Mouse (Mus musculus) c-Kit-positive CD71-positive TER-119-positive erythroid progenitor cells, embryonic 14.5 days (primary cell): ENCODE measurements at regions not wholly inside any gene's neighbourhood (a gene's known extent, or its start where the extent isn't known, plus 50 kb on each side); places are given as distances from the start of the nearest gene placed in this dataset.

Experiments used
- DNase-seq: peaks from one replicate; pipeline ENCODE4 v3.0.0-alpha.2; 2013; ENCODE audit warnings: low spot score

DNA sequence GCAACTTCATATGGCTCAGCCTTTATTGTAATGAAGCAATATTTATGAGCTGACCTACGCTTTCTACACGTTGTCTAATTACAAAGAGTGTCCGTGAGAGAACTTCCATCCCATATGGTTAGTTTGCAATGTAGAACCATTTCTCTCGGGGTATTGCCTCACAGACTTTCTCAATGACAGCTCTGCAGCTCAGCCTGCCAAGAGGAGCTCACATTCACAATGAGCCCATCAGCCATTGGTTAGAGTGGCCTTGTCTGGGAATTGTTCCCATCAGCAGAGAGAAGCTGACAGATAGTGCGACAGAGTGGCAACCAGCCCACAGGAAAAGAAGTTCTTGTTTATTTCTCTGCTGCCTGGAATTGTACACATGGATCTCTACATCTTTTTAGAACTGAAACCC, 409.7 kb downstream of the Zfp704 start:
- no peak for DNase-seq

DNA sequence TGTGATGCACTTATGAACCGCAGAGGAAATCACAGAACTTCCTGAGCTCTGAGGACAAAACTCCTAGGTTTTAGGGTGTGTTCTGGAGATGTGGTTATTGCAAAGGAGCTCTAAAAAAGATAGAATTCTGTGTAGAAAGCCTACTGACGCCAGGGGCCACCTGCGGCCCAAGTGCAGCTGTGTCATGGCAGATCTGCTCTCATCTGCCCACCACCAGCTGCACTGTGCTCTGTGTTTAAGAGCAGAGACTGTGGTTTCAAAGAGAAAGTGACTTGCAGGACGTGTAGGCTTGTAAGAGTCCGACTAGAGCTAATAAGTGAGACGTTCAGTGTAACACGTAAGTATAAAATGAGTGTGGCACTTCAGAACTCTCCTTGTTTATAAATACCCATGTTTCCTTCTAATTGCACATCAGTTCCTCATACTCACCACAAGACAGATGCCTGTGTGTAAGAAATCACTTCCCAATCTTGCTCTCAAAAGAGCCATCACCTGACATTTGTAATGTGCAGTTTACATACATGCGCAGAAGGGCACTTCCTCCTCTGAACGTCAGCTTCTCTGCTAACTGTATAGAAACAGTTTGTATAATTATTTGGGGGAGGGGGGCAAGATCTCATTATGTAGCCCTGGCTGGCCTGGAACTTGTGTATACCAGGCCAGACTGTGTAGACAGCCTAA, 411.1 kb downstream of the Zfp704 start:
- no peak for DNase-seq

DNA sequence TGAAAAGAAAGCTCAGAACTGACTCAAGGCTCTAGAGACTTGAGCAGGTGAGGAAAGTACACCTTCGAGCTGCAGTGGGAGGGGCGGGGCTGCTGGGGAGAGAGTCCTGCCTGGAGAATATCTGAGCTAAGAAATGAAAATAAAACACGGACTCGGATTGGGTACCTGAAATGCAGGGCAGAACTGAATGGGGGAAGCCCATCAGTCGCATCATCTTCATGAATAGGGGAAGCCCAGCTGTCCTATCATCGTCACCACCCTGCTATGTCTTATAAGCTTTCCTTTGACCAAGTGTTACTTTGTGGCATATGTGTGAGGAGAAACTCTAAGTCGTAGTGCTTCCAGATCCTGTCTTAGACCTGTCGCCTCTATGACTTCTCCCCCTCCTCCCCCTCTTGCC, 414.1 kb downstream of the Zfp704 start:
- no peak for DNase-seq

DNA sequence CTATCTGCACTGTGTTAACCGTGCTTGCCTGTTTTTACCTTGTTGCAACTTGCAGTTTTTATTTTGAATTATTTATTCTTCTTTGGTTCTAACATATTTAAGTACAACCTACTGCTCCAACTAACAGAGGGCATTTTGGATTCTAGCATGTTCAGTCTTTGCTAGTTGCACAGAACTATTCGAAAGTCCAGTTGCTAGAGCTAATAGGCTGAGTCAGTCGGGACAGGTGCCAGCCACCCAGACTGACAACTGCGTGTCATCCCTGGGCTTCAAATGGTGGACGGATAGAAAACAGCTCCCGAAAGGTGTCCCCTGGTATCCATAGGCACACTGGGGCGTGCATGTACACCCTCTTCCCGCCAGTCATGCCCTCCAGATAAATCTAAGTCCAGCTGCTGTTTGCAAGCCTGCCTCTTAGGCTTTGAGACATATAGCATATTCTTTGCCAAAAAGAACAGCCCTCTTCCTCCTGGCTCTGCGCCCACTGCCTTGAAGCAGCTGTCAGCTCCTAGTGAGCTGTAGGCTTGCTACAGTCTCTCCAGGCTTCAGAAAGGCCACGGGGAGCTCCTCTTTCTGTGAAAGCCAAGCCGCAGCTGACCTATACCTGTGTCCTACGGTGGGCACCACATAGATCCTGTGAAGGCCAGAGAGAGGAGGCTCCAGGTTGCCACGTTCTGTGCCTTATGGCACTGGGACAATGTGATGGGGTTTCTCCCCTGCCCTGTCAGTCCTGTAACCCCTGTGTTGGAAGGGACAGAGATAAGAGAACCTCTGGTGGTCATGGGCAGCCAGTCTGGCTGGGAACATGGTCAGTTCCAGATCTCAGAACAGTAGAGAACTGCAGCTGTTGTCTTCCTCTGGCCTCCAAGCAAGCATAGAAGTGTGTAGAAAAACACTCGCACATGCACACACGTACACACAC, 420.3 kb downstream of the Zfp704 start:
- DNase-seq, result no peak

DNA sequence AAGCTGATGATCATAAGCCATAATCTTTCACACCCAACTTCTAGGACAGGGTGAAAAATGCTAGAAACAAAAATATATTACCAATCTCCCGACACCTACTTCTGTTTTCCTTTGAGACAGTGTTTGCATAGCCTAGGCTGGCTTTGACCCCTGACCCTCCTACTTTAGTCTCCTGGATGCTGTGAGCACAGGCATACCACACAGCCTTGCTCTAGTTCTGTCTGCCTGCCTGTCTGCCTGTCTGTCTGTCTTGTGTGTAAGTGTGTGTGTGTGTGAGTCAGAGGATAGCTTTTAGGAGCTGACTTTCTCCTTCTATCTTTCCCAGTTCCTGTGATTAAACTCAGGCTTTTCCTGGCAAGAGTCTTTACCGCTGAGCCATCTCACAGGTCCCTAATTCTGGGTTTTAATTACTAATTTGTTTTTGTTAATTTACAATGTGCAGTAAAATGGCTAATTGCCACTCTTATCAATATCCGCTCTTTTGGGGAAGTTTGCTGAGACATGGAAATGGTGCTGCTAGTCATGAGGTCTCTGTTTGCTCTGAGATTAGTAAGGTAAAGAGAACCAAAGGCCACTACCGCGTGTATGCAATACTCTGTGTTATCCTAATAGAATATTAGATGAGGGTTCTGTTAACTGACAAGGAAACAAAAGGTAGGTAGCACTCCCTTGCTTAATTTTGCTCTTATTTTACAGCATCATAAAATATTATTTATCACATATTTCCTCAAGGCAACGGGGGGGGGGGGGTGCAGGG, 423.3 kb downstream of the Zfp704 start:
- no peak for DNase-seq

DNA sequence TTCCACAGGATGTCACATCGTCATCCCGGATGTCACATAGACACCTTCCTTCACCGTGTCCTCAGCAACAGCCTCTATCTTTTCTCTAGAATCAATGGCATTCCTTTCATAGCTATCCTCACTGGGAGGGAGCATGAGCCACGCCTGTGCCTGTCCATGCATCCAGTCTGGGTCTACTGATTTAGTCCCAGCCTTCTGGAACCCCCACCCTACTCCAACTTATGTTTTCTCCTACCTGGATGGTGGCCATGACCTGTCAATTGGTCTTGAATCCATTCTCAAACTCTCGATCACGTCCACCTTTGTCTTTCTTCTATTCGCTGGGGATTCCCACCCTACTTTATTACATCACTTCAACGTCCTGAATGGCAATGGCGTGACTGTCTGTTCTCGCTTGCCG, 428.3 kb downstream of the Zfp704 start:
- DNase-seq, result no peak

DNA sequence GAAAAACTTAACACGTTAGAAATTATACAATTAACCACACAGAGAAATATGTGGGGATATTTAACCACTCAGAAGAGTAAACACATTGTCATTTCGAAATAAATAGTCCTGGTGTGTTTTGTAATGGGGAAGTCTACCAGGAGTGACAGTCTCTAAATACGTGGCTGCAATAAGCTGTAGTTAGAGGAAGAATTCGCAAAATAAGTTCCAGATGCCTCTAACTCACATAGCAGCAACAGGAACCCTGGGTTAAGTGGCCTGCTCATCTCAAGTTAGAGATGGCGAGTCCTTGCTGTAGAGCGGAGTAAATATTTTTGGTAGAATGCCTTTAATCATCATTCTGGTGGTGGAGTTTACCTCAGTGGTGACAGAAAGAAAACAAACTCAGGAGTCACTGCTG, 430.2 kb downstream of the Zfp704 start:
- no peak for DNase-seq

DNA sequence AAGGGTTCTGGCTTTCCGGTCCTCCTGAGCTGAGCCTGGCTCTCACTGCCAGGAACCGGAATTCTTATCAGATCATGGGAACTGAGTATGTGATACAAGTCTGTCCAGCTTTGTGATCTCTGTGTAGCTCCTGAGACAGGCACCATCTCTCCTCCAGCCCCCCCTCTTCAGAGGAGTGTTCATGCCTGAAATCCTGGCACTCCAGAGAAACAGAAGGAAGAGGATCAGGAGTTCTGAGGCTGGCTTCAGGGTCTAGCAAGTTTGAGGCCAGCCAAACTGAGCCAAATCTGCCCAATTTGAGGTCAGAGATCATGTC, 435.4 kb downstream of the Zfp704 start:
- DNase-seq, result no peak

DNA sequence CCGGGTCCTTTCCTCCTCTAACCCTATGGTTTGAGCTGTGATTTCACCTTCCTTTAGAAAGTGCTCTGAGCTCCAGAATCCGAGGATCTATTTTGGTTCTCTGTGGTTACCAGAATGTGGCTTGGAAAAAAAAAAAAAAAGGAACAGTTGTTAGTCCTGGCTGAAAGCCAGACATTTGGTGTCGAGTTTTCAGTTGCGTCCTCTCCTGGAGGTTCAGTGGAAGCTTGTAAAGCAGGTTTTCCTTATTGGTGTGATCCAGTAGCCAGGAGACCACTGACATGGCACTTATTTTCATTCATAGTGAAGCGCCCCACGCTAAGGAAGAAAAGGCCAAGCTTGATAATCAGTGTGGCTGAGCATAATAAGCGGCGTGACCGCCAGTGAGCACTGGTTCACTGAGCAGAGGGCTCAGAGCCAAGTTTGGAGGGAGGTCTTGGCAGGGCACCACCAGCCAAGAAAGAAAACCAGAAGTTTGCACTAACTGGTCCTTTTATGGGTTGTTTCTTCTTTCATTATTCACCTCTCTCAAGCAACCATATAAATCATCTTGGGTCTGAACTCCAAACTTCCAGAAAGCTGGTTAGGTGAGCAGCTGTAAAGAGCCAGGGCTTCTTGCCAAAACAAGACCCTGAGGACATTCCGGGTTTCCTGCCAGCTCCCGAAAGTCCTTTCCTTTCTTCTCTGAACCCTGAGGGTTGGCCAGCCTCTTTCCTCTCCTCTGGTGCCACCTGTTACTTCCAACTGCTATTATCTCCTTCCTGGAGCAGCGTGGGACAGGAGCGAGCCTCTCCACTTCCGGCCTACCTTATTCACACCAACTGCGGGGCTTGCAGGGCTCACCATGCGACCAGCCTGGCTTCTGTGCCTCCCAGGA, 436.0 kb downstream of the Zfp704 start:
- DNase-seq, result no peak

DNA sequence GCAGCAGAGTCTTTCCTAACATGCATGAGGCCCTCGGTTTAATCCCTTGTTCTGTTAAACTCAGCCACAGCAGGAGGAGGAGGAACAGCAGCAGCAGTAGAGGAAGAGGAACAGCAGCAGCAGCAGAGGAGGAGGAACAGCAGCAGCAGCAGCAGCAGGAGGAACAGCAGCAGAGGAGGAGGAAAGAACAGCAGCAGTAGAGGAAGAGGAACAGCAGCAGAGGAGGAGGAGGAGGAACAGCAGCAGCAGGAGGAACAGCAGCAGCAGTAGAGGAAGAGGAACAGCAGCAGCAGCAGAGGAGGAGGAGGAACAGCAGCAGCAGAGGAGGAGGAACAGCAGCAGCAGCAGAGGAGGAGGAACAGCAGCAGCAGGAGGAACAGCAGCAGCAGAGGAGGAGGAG, 437.9 kb downstream of the Zfp704 start:
- DNase-seq, result no peak

DNA sequence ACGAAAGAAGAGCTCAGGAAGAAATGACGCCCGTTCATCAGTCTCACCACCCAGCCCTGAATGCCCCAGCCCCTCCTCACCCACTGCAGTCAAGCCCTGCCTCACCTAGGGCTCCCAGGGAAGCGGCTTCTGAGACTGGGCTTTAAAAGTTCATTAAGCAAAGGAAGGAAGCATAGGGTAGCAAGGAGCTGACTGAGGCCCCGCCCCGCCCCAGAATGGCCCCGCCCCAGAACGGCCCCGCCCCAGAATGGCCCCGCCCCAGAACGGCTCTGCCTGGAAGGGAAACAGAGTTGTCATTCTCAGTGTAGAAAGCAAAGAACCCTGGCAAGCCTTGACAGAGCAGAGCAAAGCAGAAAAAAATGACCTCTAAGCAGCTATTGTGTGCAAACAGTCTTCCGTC, 440.9 kb downstream of the Zfp704 start:
- DNase-seq, result no peak

DNA sequence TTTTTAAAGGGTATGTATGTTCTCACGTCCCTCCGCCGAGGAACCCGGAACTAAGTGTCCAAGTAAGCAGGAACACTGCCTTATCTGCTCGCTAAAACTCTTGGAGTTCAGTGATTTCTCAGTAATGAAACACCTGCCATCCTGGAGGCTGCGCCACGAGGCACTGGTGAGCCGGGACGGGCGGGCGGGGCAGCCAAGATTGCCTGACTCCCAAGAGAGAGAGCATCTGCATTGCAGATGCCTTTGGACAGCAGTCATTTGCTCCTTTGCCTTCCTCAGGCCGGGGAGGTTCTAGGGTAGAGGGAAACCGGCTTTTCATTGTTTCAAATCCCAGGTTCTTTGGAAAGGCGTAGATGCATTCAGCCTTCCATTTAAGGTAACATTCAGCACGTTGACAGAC, 450.8 kb downstream of the Zfp704 start:
- DNase-seq, result no peak

DNA sequence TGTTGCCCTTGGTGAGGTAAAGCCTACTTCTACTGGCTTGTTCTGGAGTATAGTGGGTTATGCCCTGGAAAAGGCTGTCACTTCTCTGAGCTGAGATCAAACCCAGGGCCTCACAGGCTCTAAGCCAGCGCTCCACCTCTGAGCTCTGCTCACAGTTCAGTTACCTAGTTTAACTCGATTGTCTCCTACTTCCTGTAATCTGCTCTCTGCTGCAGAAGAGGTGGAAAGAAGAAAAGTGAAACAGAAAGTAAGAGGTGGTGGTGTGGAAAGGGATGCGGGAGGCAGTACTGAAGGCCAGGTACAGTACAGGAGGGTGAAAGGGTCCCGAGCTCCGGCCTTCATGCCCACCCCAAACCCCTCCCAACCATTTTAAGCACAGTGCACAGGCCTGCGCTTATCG, 455.7 kb downstream of the Zfp704 start:
- no peak for DNase-seq

DNA sequence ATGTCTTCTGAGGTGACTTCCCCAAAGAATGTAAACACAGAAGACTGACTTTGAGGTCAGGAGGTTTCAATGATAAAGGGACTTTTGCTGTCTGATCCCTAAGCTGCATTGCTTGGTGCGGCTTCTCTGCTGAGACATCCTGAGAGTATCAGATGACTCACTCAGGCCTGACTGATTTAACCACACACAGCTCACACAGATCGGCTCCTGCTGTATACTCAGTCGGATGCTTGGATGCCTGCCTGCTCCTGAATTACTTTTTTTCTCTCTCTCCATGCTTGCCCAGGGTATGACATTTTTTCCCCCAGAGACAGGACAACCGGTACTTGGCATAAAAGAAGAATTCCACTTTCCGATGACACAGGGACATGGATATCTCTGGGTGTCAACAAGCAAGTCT, 456.2 kb downstream of the Zfp704 start:
- DNase-seq, result no peak

DNA sequence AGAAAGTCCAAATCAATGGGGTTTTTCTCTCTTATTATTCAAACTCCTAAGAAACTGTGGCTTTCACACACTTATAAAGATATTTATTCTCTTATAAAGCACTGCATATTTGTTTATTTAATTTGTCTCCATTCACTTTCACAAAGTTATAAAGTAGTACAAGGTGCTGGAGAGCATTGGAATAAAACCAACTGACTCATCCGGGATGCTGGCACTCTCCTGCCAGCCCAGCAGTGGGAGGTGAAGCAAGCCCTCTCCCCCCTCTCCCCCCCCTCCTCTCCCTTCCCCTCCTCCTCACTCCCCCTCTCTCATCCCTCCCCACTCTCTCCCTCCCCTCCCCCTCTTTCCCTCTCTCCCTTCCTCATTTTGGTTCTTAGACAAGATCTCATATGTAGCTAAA, 457.6 kb downstream of the Zfp704 start:
- DNase-seq, result no peak

DNA sequence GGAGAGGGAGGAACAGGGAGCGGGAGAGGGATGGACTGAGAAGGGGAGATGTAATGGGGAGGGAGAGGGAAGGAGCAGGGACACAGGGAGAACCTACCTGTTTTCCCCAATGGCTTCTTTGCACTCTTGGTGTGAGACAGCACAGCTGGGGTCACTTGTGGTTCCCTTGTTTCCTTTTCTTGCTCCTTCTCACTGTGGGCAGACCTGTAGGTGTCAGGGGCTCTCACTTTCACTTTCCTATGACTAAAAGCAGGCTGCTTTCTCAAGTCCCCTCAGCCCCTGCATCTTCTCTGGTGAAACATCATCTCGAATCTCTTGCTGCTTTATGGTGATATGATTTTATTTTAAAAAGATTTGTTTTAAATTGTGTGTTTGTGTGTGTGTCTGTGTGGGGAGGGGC, 458.3 kb downstream of the Zfp704 start:
- no peak for DNase-seq

DNA sequence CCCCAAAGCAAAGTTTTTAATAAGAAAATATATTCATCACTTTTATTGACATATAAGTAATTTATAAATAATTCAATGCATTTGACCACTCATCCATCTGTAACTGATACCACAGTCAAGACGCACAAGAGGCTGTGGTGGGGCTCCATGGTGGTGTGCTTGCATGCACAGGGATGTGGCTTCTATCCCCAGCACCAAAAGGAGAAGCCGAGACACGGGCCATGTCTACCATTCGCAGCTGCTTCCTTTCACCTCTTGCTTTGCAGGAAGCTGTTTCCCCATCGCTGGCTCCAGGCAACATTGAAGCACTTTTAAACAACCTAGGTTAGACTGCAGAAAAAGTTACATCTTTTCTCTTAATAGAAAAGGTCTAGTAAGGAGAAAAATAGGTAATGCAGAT, 461.3 kb downstream of the Zfp704 start:
- no peak for DNase-seq

DNA sequence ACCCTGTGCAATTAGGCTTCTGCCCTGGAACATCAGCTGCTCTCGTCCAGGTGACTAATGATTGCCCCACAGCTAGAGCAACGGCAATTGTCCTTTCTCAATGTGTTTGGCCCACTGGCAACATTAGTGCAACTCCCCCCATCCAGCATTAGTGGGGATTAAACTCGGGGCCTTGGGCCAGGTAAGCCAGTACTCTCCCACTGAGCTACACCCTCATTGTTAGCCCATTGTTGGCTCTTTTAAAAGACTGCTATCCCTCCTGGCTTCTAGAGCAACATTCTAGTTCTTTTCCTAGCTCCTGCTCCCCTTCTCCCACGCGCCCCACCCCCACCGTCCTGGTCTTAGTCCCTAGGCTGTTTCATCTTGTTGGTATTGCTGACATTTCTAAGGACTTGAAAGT, 463.4 kb downstream of the Zfp704 start:
- no peak for DNase-seq

DNA sequence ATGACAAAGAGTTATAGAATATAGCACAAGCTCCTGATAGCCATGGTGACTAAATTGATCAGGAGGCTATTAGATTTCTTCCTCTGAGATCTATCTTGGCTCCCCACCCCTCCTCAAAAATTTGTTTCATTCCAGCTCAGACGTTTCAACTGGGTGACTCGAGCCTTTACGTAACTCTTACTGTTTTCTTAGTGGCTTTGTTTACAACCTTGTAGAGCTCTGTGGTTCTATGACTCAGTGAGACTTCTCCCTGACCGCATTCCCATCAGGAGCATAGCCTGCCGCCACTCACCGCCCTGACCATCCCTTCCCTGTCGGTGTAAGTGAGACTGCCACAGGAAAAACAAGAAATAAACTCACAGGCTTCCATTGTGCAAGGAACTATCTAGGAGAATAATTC, 464.3 kb downstream of the Zfp704 start:
- DNase-seq, result no peak

DNA sequence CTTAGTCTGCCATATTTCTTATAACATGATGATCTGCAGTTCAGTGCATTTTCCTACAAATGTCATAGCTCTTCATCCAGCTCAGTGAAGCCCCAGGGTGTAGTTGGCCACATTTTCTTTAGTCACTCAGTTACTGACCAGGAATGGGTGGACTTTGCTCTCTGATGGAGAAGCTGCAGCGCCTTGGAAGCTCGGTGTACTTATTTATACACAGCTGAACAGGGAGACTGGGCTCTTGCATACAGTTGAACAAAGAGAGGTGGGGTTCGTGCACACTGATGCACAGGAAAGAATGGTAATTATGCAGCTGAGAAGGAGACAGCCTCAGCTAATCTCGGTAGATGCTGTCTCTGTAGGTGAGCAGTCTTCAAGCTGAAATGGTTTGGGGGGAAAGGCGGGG, 468.0 kb downstream of the Zfp704 start:
- no peak for DNase-seq

DNA sequence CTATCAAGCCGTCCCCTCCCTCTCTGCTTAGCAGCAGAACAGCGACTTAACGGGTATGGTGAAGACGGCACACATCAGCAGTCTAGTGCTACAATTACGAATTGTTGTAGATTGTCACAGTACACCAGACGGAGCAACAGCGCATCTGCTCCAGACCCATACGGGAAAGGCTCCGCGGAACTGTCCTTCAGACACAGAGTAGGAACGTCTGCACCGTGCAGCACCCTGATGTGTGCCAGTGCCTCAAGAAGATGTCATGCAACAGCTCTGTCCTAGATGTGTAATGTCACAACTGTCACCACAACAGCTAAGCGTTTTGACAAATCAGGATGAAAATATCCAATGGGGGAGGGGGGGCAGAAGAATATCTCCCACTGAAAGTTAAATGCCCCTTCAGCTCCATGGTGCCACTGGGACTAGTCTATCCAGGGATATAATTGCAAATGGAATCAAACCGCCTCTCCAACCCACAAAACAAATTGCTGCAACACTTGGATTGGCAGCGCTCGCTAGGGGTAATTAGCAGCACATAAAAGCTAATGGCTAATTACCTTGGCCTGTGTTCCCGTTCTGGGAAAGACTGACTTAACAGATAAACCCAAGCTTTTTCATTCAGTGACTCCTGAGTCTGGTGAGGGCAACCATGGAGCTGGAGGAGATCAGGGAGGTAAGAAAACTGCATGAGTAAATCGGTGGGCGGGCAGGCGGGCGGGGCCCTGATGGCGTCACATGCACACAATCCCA, 472.6 kb downstream of the Zfp704 start:
- no peak for DNase-seq
